17 mouse cellular contexts compared by ENCODE assay signal in the genomic region with DNA sequence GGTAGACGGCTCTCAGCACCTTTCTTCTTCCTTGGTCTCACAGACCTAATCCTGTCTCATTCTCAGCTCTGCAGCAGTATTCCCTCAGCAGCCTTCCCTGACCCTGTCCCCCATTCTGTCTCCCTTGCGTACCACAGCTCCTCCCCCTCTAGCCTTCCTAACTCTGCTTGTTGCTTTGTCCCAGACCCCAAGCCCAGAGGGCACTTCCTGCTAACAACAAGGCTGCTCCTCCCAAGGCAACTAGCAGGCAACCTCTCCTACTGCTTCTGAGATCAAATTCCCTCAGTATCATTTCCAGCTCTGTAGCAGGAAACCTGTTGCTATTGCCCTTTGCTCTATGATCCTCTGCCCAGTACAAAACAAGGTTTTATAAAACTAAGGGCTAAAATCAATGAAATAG.
DNase-seq lines count a peak whose midpoint lies in the region; ATAC-seq lines count a peak whose summit lies in the region.
"Had no signal": no experiment of that assay in that cellular context is flagged by ENCODE, and none has a peak within 500 bp of the region (broad histone marks: within the 10 kb centered on the region; RNA-seq: fewer than 3 reads in every experiment).

No protein-coding gene starts in this region.

- no peaks in the 10 kb centered on the region for H3K9me3 ChIP-seq in limb, embryonic 11.5 days (ENCODE audit: control insufficient read depth, low read length)
- no peaks in the 10 kb centered on the region for H3K9me3 ChIP-seq in heart, embryonic 12.5 days (replicated peaks)
- H3K9me3 ChIP-seq: limb, embryonic 12.5 days; midbrain, embryonic 10.5 days had no signal

- H3K4me3 ChIP-seq in limb, embryonic 11.5 days (ENCODE audit: low read depth, low read length), result no peak overlapping the region
- H3K4me3 ChIP-seq in heart, embryonic 12.5 days, result no peak overlapping the region
- H3K4me3 ChIP-seq: layer of hippocampus, adult 2 months; limb, embryonic 12.5 days; midbrain, embryonic 10.5 days had no signal

- no peak overlapping the region for H3K27ac ChIP-seq in limb, embryonic 11.5 days (replicated peaks; ENCODE audit: low read depth, low read length)
- no peak overlapping the region for H3K27ac ChIP-seq in heart, embryonic 12.5 days (ENCODE audit: poor library complexity, severe bottlenecking)
- H3K27ac ChIP-seq: layer of hippocampus, adult 2 months; limb, embryonic 12.5 days; midbrain, embryonic 10.5 days had no signal

- ATAC-seq in limb, embryonic 11.5 days (ENCODE audit: insufficient number of reproducible peaks, low FRiP score, low TSS enrichment, low read depth), result no peak
- ATAC-seq in heart, embryonic 12.5 days (ENCODE audit: insufficient number of reproducible peaks, low FRiP score), result no peak
- ATAC-seq: activated CD4-positive, CD25-positive, alpha-beta regulatory T cell, adult 4 months; hindbrain, embryonic 16.5 days; liver, postnatal 0 days had no signal

- peaks cover 4% of the 10 kb centered on the region; the same call in 1 of the 2 replicates for H3K4me1 ChIP-seq in limb, embryonic 11.5 days (ENCODE audit: control insufficient read depth, insufficient read depth, low read length)
- no peaks in the 10 kb centered on the region for H3K4me1 ChIP-seq in heart, embryonic 12.5 days (replicated peaks)

- H3K9ac ChIP-seq in limb, embryonic 11.5 days (ENCODE audit: low read length), result no peak overlapping the region
- no peak overlapping the region for H3K9ac ChIP-seq in heart, embryonic 12.5 days
- H3K9ac ChIP-seq: limb, embryonic 12.5 days; liver, postnatal 0 days had no signal

- no peaks in the 10 kb centered on the region for H3K36me3 ChIP-seq in limb, embryonic 11.5 days (ENCODE audit: control insufficient read depth, insufficient read depth, low read length)
- H3K36me3 ChIP-seq in heart, embryonic 12.5 days, result no peaks in the 10 kb centered on the region
- H3K36me3 ChIP-seq: limb, embryonic 12.5 days; midbrain, embryonic 10.5 days had no signal

- no peaks in the 10 kb centered on the region for H3K27me3 ChIP-seq in limb, embryonic 11.5 days (ENCODE audit: control insufficient read depth, insufficient read depth, low read length)
- no peaks in the 10 kb centered on the region for H3K27me3 ChIP-seq in heart, embryonic 12.5 days (replicated peaks)
- H3K27me3 ChIP-seq: limb, embryonic 12.5 days had no signal

- H3K4me2 ChIP-seq in limb, embryonic 11.5 days (ENCODE audit: low read depth, severe bottlenecking), result no peak overlapping the region
- H3K4me2 ChIP-seq in heart, embryonic 12.5 days, result no peak overlapping the region
- H3K4me2 ChIP-seq: limb, embryonic 12.5 days had no signal

- DNase-seq in kidney, adult 11 months, result peak; percentile 19
- DNase-seq in kidney, postnatal 4 days, result no peak
- peak; percentile 46 for DNase-seq in embryo, embryonic 11 days
- DNase-seq in kidney, adult 9 months, result peak; percentile 47
- peak; percentile 38 for DNase-seq in limb, embryonic 11.5 days (ENCODE audit: low spot score)
- DNase-seq in cerebellum, adult 11-12 months, result no peak
- no peak for DNase-seq in cerebellum, postnatal 36 days
- DNase-seq: gastrocnemius, postnatal 25 days; liver, postnatal 0 days; lung, postnatal 36 days; thymus, adult 2 months had no signal

- WGBS in limb, embryonic 11.5 days, result 23% methylated on average over 2 of the region's 2 CpGs
- 35% methylated on average over 2 of the region's 2 CpGs for WGBS in heart, embryonic 12.5 days

Comparison
In these comparisons a context has a peak if more than half of its experiments do, and no peak if none do; other contexts are left out.
1. DNase-seq: peak in kidney, adult 11 months (single experiment), embryo, embryonic 11 days (single experiment), kidney, adult 9 months (single experiment) and limb, embryonic 11.5 days (single experiment); none in kidney, postnatal 4 days (0 of 2), cerebellum, adult 11-12 months (single experiment) and cerebellum, postnatal 36 days (0 of 2).